Mouse (Mus musculus) CH12.LX (cell line): Measurements from ENCODE around the gene Siae. TPM values are rescaled to one million over a fixed set of nuclear protein-coding genes. Genes with fewer than 3 reads are reported as not detected.
A peak's percentile ranks its signal among the peaks of the same experiment; 100 is the strongest.

ENCODE experiments used
- DNase-seq: peaks from one replicate; pipeline ENCODE4 v3.0.0-alpha.2; 2013; ENCODE audit errors: extremely low read depth
- H3K27ac ChIP-seq: 2 replicates; pipeline ENCODE4 v1.5.1; 2012; ENCODE audit warnings: low read depth, mild to moderate bottlenecking, control low read depth, moderate library complexity; ENCODE audit not compliant: insufficient read depth
- H3K27me3 ChIP-seq: replicated peaks from 2 replicates; pipeline ENCODE3; 2012; ENCODE audit warnings: inconsistent platforms
- H3K36me3 ChIP-seq, 2 experiments: replicated peaks in 1 of 2; 2 replicates each; pipeline versions ENCODE3 to v1.6.1; 2012; ENCODE audit warnings: inconsistent platforms in 1 of 2, low read length in 1 of 2, mild to moderate bottlenecking in 1 of 2, mixed read lengths in 1 of 2, moderate library complexity in 1 of 2; ENCODE audit not compliant: control insufficient read depth in 1 of 2, insufficient read depth in 1 of 2
- H3K4me1 ChIP-seq, 2 experiments: 2 replicates each; pipeline ENCODE4 v1.6.1; 2012; ENCODE audit warnings: inconsistent platforms in 1 of 2, moderate library complexity in 1 of 2; ENCODE audit not compliant: insufficient read depth in 2 of 2, control insufficient read depth in 1 of 2
- H3K4me2 ChIP-seq: 2 replicates; pipeline ENCODE4 v1.6.1; 2012; ENCODE audit warnings: low read depth, mild to moderate bottlenecking, control low read depth; ENCODE audit not compliant: poor library complexity, insufficient read depth, severe bottlenecking
- H3K4me3 ChIP-seq, 3 experiments: fragments of 150-350 bp in 1 of 3; sonication (generic) in 1 of 3; replicated peaks in 1 of 3; 2 replicates each; pipeline versions ENCODE3 to v1.5.1; 2011 to 2012; ENCODE audit warnings: low read depth in 2 of 3, low read length in 2 of 3, mild to moderate bottlenecking in 2 of 3, moderate library complexity in 2 of 3, control low read depth in 1 of 3, improper control_type of control experiment in 1 of 3, inconsistent platforms in 1 of 3, mixed read lengths in 1 of 3; ENCODE audit not compliant: poor library complexity in 1 of 3
- H3K79me2 ChIP-seq: replicated peaks from 2 replicates; pipeline ENCODE4 v1.6.1; 2012; ENCODE audit warnings: mild to moderate bottlenecking, moderate library complexity; ENCODE audit not compliant: control insufficient read depth, poor library complexity, insufficient read depth, severe bottlenecking; ENCODE audit errors: extremely low read depth
- H3K9ac ChIP-seq: 2 replicates; pipeline ENCODE4 v1.6.1; 2012; ENCODE audit warnings: low read depth, mild to moderate bottlenecking, control low read depth, moderate library complexity; ENCODE audit not compliant: insufficient read depth
- H3K9me3 ChIP-seq: replicated peaks from 2 replicates; pipeline ENCODE3; 2012; ENCODE audit warnings: low read length, inconsistent platforms, mixed read lengths
- BHLHE40 ChIP-seq: IDR thresholded peaks from 2 replicates; pipeline ENCODE4 v1.6.1; 2011; ENCODE audit warnings: mild to moderate bottlenecking, low read depth, low read length, improper control_type of control experiment
- CHD1 ChIP-seq: IDR thresholded peaks from 2 replicates; pipeline ENCODE4 v1.6.1; 2012; ENCODE audit warnings: low read depth, low read length, improper control_type of control experiment, inconsistent platforms
- CHD2 ChIP-seq: IDR thresholded peaks from 2 replicates; pipeline ENCODE4 v1.6.1; 2011; ENCODE audit warnings: low read length, improper control_type of control experiment
- CTCF ChIP-seq, 2 experiments: IDR thresholded peaks in 1 of 2; conservative IDR thresholded peaks in 1 of 2; 2 replicates each; pipeline ENCODE4 v1.5.1; 2011 to 2012; ENCODE audit warnings: low read depth in 2 of 2, low read length in 2 of 2, improper control_type of control experiment in 1 of 2, inconsistent platforms in 1 of 2, mild to moderate bottlenecking in 1 of 2, moderate library complexity in 1 of 2
- E2F4 ChIP-seq: IDR thresholded peaks from 2 replicates; pipeline ENCODE4 v1.6.1; 2011; ENCODE audit warnings: low read depth, low read length, improper control_type of control experiment; ENCODE audit not compliant: insufficient replicate concordance
- ELF1 ChIP-seq: IDR thresholded peaks from 2 replicates; pipeline ENCODE4 v1.6.1; 2014; ENCODE audit warnings: low read depth, mild to moderate bottlenecking, inconsistent platforms, low read length, improper control_type of control experiment
- EP300 ChIP-seq: IDR thresholded peaks from 2 replicates; pipeline ENCODE4 v1.6.1; 2011; ENCODE audit warnings: low read length, improper control_type of control experiment
- ETS1 ChIP-seq: conservative IDR thresholded peaks from 2 replicates; pipeline ENCODE4 v1.6.1; 2012; ENCODE audit warnings: low read depth, mild to moderate bottlenecking, inconsistent platforms, low read length, improper control_type of control experiment, moderate library complexity
- GABPA ChIP-seq: IDR thresholded peaks from 2 replicates; pipeline ENCODE4 v1.6.1; 2012; ENCODE audit warnings: low read depth, low read length, improper control_type of control experiment, inconsistent platforms; ENCODE audit not compliant: insufficient replicate concordance
- HCFC1 ChIP-seq: IDR thresholded peaks from 2 replicates; pipeline ENCODE4 v1.6.1; 2012; ENCODE audit warnings: low read depth, mild to moderate bottlenecking, inconsistent platforms, low read length, improper control_type of control experiment
- IRF4 ChIP-seq: IDR thresholded peaks from 2 replicates; pipeline ENCODE4 v1.6.1; 2014; ENCODE audit warnings: low read depth, mild to moderate bottlenecking, inconsistent platforms, low read length, improper control_type of control experiment
- JUN ChIP-seq: IDR thresholded peaks from 2 replicates; pipeline ENCODE4 v1.6.1; 2011; ENCODE audit warnings: low read depth, mild to moderate bottlenecking, low read length, improper control_type of control experiment, moderate library complexity; ENCODE audit not compliant: insufficient read depth
- JUND ChIP-seq: conservative IDR thresholded peaks from 2 replicates; pipeline ENCODE4 v1.6.1; 2011; ENCODE audit warnings: low read depth, low read length, improper control_type of control experiment
- KAT2A ChIP-seq: IDR thresholded peaks from 2 replicates; pipeline ENCODE4 v1.6.1; 2012; ENCODE audit warnings: low read length, improper control_type of control experiment, inconsistent platforms; ENCODE audit not compliant: insufficient replicate concordance
- MAFK ChIP-seq: IDR thresholded peaks from 2 replicates; pipeline ENCODE4 v1.6.1; 2011; ENCODE audit warnings: low read length, improper control_type of control experiment; ENCODE audit not compliant: insufficient replicate concordance
- MAX ChIP-seq: IDR thresholded peaks from 2 replicates; pipeline ENCODE4 v1.6.1; 2011; ENCODE audit warnings: low read length, improper control_type of control experiment
- MAZ ChIP-seq: IDR thresholded peaks from 2 replicates; pipeline ENCODE4 v1.6.1; 2012; ENCODE audit warnings: low read depth, mild to moderate bottlenecking, inconsistent platforms, low read length, improper control_type of control experiment, moderate library complexity
- MEF2A ChIP-seq: IDR thresholded peaks from 2 replicates; pipeline ENCODE4 v1.6.1; 2014; ENCODE audit warnings: low read depth, mild to moderate bottlenecking, inconsistent platforms, low read length, improper control_type of control experiment, borderline replicate concordance
- MXI1 ChIP-seq: IDR thresholded peaks from 2 replicates; pipeline ENCODE4 v1.6.1; 2011; ENCODE audit warnings: mild to moderate bottlenecking, low read depth, low read length, improper control_type of control experiment
- MYC ChIP-seq: IDR thresholded peaks from 2 replicates; pipeline ENCODE4 v1.6.1; 2011; ENCODE audit warnings: low read depth, mild to moderate bottlenecking, improper control_type of control experiment, low read length
- NELFE ChIP-seq: IDR thresholded peaks from 2 replicates; pipeline ENCODE4 v1.6.1; 2011; ENCODE audit warnings: low read depth, low read length, improper control_type of control experiment
- NRF1 ChIP-seq: IDR thresholded peaks from 2 replicates; pipeline ENCODE4 v1.6.1; 2014; ENCODE audit warnings: low read depth, mild to moderate bottlenecking, inconsistent platforms, low read length, improper control_type of control experiment, moderate library complexity
- PAX5 ChIP-seq: IDR thresholded peaks from 2 replicates; pipeline ENCODE4 v1.6.1; 2012; ENCODE audit warnings: low read length, inconsistent platforms, mixed read lengths
- POLR2A ChIP-seq: IDR thresholded peaks from 2 replicates; pipeline ENCODE4 v1.6.1; 2011; ENCODE audit warnings: low read depth, mild to moderate bottlenecking, improper control_type of control experiment, low read length
- POLR2AphosphoS2 ChIP-seq: IDR thresholded peaks from 2 replicates; pipeline ENCODE4 v1.6.1; 2011; ENCODE audit warnings: low read depth, low read length, improper control_type of control experiment
- RAD21 ChIP-seq: IDR thresholded peaks from 2 replicates; pipeline ENCODE4 v1.6.1; 2011; ENCODE audit warnings: low read depth, mild to moderate bottlenecking, low read length, improper control_type of control experiment, moderate library complexity
- RCOR1 ChIP-seq: conservative IDR thresholded peaks from 2 replicates; pipeline ENCODE4 v1.6.1; 2012; ENCODE audit warnings: low read depth, mild to moderate bottlenecking, inconsistent platforms, low read length, improper control_type of control experiment
- SIN3A ChIP-seq: IDR thresholded peaks from 2 replicates; pipeline ENCODE4 v1.6.1; 2012; ENCODE audit warnings: low read length, improper control_type of control experiment, inconsistent platforms
- SMC3 ChIP-seq: IDR thresholded peaks from 2 replicates; pipeline ENCODE4 v1.6.1; 2011; ENCODE audit warnings: low read depth, low read length, improper control_type of control experiment
- TBP ChIP-seq: conservative IDR thresholded peaks from 2 replicates; pipeline ENCODE4 v1.6.1; 2011; ENCODE audit warnings: low read depth, low read length, improper control_type of control experiment
- TCF12 ChIP-seq: IDR thresholded peaks from 2 replicates; pipeline ENCODE4 v1.6.1; 2014; ENCODE audit warnings: low read depth, mild to moderate bottlenecking, inconsistent platforms, low read length, improper control_type of control experiment
- UBTF ChIP-seq: IDR thresholded peaks from 2 replicates; pipeline ENCODE4 v1.6.1; 2012; ENCODE audit warnings: low read depth, mild to moderate bottlenecking, inconsistent platforms, low read length, improper control_type of control experiment, moderate library complexity
- USF1 ChIP-seq: IDR thresholded peaks from 2 replicates; pipeline ENCODE4 v1.6.1; 2014; ENCODE audit warnings: low read depth, mild to moderate bottlenecking, inconsistent platforms, low read length, improper control_type of control experiment
- USF2 ChIP-seq: conservative IDR thresholded peaks from 2 replicates; pipeline ENCODE4 v1.6.1; 2011; ENCODE audit warnings: low read depth, low read length, improper control_type of control experiment
- ZC3H11A ChIP-seq: IDR thresholded peaks from 2 replicates; pipeline ENCODE4 v1.6.1; 2012; ENCODE audit warnings: low read depth, mild to moderate bottlenecking, inconsistent platforms, low read length, improper control_type of control experiment
- ZKSCAN1 ChIP-seq: IDR thresholded peaks from 2 replicates; pipeline ENCODE4 v1.6.1; 2012; ENCODE audit warnings: low read depth, inconsistent platforms, low read length, improper control_type of control experiment, borderline replicate concordance
- ZMIZ1 ChIP-seq: IDR thresholded peaks from 2 replicates; pipeline ENCODE4 v1.6.1; 2012; ENCODE audit warnings: low read depth, mild to moderate bottlenecking, inconsistent platforms, low read length, improper control_type of control experiment
- ZNF384 ChIP-seq: IDR thresholded peaks from 2 replicates; pipeline ENCODE4 v1.6.1; 2012; ENCODE audit warnings: low read depth, low read length, improper control_type of control experiment, inconsistent platforms
- dilution Hi-C: fragments of 300-500 bp; cut with MboI; formaldehyde crosslinking; loops from 2 replicates; pipeline ENCODE4 v1.14.3; 2020; ENCODE audit warnings: low sequenced_read_pairs; ENCODE audit not compliant: extremely low pct_unique_long_range_greater_than_20kb, extremely low pct_ligation_motif_present
- in situ Hi-C: fragments of 300-500 bp; cut with MboI; formaldehyde crosslinking; loops from 3 replicates; pipeline ENCODE4 v1.14.3; 2019; ENCODE audit warnings: low sequenced_read_pairs, low pct_ligation_motif_present, low pct_unique_long_range_greater_than_20kb, mixed read lengths
- polyA plus RNA-seq: library from polyadenylated mRNA; unstranded; fragments of >175 nt; gene quantifications from 2 replicates; pipeline ENCODE4 v1.2.1, GENCODE M21; 2012; ENCODE audit warnings: low read depth; ENCODE audit not compliant: insufficient read length
- total RNA-seq, 2 experiments: library from RNA; depleted of rRNA; stranded (reverse); fragments of 300-350 nt in 1 of 2; fragments of >200 nt in 1 of 2; gene quantifications; 2 replicates each; pipeline ENCODE4 v1.2.3; 2012 to 2014

The Siae gene
- total and polyA plus RNA-seq, 3 experiments = 6.2 to 8.6 (median 7.9) TPM

GRCm38 (mm10) chr9:37689970-37690686 lies 134.6 kb downstream of the Siae start:
- no peak overlapping the region for H3K4me2 ChIP-seq
- no peak overlapping the region for H3K9ac ChIP-seq
- no peak overlapping the region for H3K27ac ChIP-seq
- in situ Hi-C loops (loop anchor here (25.0 kb wide), 1 partner anchor 247 kb away; no protein-coding TSS in a partner anchor), dilution Hi-C loops (no loop called here)
- H3K4me1 ChIP-seq = no peaks in the 10 kb centered on the region
- H3K4me3 ChIP-seq = no peak overlapping the region
- H3K36me3 ChIP-seq = no peaks in the 10 kb centered on the region
- peak; percentile 27 for DNase-seq
- H3K9me3 ChIP-seq = no peaks in the 10 kb centered on the region
- TF ChIP-seq NELFE (peak; percentile 25; the same call in 1 of the 2 replicates), EP300 (no peak), MXI1 (no peak), ELF1 (no peak), POLR2AphosphoS2 (no peak), JUND (no peak), MAFK (no peak), ETS1 (no peak), JUN (no peak), RAD21 (peak; percentile 76), UBTF (no peak), MEF2A (no peak), USF2 (no peak), SMC3 (peak; percentile 79), ZKSCAN1 (no peak), BHLHE40 (no peak), E2F4 (no peak), HCFC1 (no peak), NRF1 (no peak), POLR2A (no peak), ZNF384 (no peak), PAX5 (no peak), ZC3H11A (peak; percentile 19; the same call in 1 of the 2 replicates), CTCF (conservative IDR thresholded peaks at IDR 0.05 in 1 of 2, IDR thresholded peaks at IDR 0.05 in 1 of 2; ENCODE audit: low read depth in 2 of 2, low read length in 2 of 2) (peak; percentile 22 to 77; a peak in 2 of 4 replicates), MAX (peak; percentile 20; the same call in 1 of the 2 replicates), MYC (no peak), TCF12 (no peak), USF1 (no peak), CHD2 (no peak), CHD1 (no peak), TBP (no peak), RCOR1 (no peak), IRF4 (no peak), SIN3A (no peak), ZMIZ1 (no peak), KAT2A (no peak), GABPA (no peak), MAZ (0 out of 2 replicates have a peak, but pooled peaks have one; percentile 35)
- H3K79me2 ChIP-seq = no peaks in the 10 kb centered on the region
- H3K27me3 ChIP-seq = no peaks in the 10 kb centered on the region
